Comparison of ENCODE assay signal across 7 mouse cellular contexts in the genomic region with DNA sequence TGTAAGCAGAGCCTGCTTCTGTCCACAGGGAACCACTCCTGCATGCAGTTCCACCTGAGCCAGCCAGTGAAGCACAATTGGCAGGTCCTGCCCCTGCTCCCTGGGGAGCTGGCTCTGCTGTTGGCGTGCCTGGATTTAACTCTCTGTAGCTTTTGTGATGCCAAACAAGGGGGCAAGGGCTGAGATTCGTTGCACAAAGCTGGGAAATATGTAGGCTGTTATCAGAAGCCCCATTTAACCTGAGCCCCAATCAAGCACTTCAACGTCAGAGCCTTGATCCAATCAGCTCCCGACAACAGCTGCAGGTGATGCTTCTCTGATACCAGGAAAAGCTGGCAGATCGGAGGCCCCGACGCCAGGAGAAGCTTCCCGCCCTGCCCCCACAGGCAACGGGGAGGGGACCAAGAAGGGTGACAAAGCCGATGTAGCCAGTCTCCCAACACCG. TPM values are rescaled to one million over a fixed set of nuclear protein-coding genes. Genes with fewer than 3 reads are reported as not detected.
DNase-seq lines count a peak whose midpoint lies in the region; ATAC-seq and TF ChIP-seq lines count a peak whose summit lies in the region.

No protein-coding gene starts in this region.

- peak; percentile 68 to 75 for DNase-seq in cerebellum, adult 18-20 months
- DNase-seq in embryonic facial prominence, embryonic 10.5 days (ENCODE audit: low spot score) = peak; percentile 26
- peak; percentile 86 for DNase-seq in midbrain, postnatal 0 days (ENCODE audit: low spot score)
- DNase-seq in spleen, postnatal 10 days (ENCODE audit: low spot score in 2 of 2) = no peak
- no peak for DNase-seq in kidney, adult 8-10 months
- no peak for DNase-seq in heart, adult 11 months

- 0 out of 2 replicates have a peak overlapping the region, but pooled peaks have one; percentile 14 for H3K27ac ChIP-seq in embryonic facial prominence, embryonic 10.5 days (replicated peaks)
- H3K27ac ChIP-seq in hindbrain, embryonic 16.5 days (ENCODE audit: low read depth, low read length) = peak overlapping the region; percentile 78
- H3K27ac ChIP-seq in midbrain, postnatal 0 days (ENCODE audit: low read depth, low read length) = peak overlapping the region; percentile 77

- peak; percentile 77 for ATAC-seq in hindbrain, embryonic 16.5 days
- ATAC-seq in midbrain, postnatal 0 days (ENCODE audit: low FRiP score) = peak; percentile 66

- H3K9ac ChIP-seq in hindbrain, embryonic 16.5 days (ENCODE audit: low read depth, low read length) = peak overlapping the region; percentile 63
- H3K9ac ChIP-seq in midbrain, postnatal 0 days (replicated peaks; ENCODE audit: low read length, poor library complexity, severe bottlenecking) = peak overlapping the region; percentile 78

- peak overlapping the region; percentile 90 for H3K4me2 ChIP-seq in hindbrain, embryonic 16.5 days (ENCODE audit: low read length)
- H3K4me2 ChIP-seq in midbrain, postnatal 0 days (ENCODE audit: low read depth, low read length, poor library complexity, severe bottlenecking) = peak overlapping the region; percentile 96

- no peak for TF ChIP-seq CTCF in midbrain, postnatal 0 days (IDR thresholded peaks at IDR 0.05)

- H3K4me1 ChIP-seq in embryonic facial prominence, embryonic 10.5 days = peaks cover 41% of the 10 kb centered on the region
- peaks cover 33% of the 10 kb centered on the region for H3K4me1 ChIP-seq in hindbrain, embryonic 16.5 days (ENCODE audit: control insufficient read depth, insufficient read depth, low read depth, low read length)
- peaks cover 18% of the 10 kb centered on the region; the same call in 1 of the 2 replicates for H3K4me1 ChIP-seq in midbrain, postnatal 0 days (ENCODE audit: insufficient read depth, low read length)

- H3K27me3 ChIP-seq in embryonic facial prominence, embryonic 10.5 days (replicated peaks; ENCODE audit: low read depth, poor library complexity, severe bottlenecking) = peaks cover 86% of the 10 kb centered on the region
- H3K27me3 ChIP-seq in hindbrain, embryonic 16.5 days (replicated peaks; ENCODE audit: control insufficient read depth, insufficient read depth, low read length) = no peaks in the 10 kb centered on the region
- no peaks in the 10 kb centered on the region for H3K27me3 ChIP-seq in midbrain, postnatal 0 days (ENCODE audit: insufficient read depth, low read length)

- H3K36me3 ChIP-seq in embryonic facial prominence, embryonic 10.5 days (replicated peaks) = no peaks in the 10 kb centered on the region
- no peaks in the 10 kb centered on the region for H3K36me3 ChIP-seq in hindbrain, embryonic 16.5 days (ENCODE audit: control insufficient read depth, insufficient read depth, low read length)
- no peaks in the 10 kb centered on the region for H3K36me3 ChIP-seq in midbrain, postnatal 0 days (ENCODE audit: insufficient read depth, low read length)

- 2% methylated on average over 11 of the region's 11 CpGs for WGBS in embryonic facial prominence, embryonic 10.5 days
- under 1% methylated on average over 11 of the region's 11 CpGs for WGBS in hindbrain, embryonic 16.5 days
- 0% methylated on average over 11 of the region's 11 CpGs for WGBS in midbrain, postnatal 0 days

- H3K9me3 ChIP-seq in embryonic facial prominence, embryonic 10.5 days = no peaks in the 10 kb centered on the region
- no peaks in the 10 kb centered on the region for H3K9me3 ChIP-seq in hindbrain, embryonic 16.5 days (ENCODE audit: control insufficient read depth, low read length)
- no peaks in the 10 kb centered on the region for H3K9me3 ChIP-seq in midbrain, postnatal 0 days (ENCODE audit: low read length)

- H3K4me3 ChIP-seq in embryonic facial prominence, embryonic 10.5 days = peak overlapping the region; percentile 38
- peak overlapping the region; percentile 48 for H3K4me3 ChIP-seq in hindbrain, embryonic 16.5 days (ENCODE audit: low read length)
- H3K4me3 ChIP-seq in midbrain, postnatal 0 days (ENCODE audit: low read depth, low read length) = peak overlapping the region; percentile 68

RNA-seq across cellular contexts. Expression of a gene that starts 2.5 kb away (rescaled TPM):
- polyA plus RNA-seq in embryonic facial prominence, embryonic 10.5 days (2016; fragmentation: Nextera tagmentation; extraction: Ambion mirVana) = 5.2 and 6.4 TPM in 2 replicates
- 36.1 and 40.0 TPM in 2 replicates for polyA plus RNA-seq in hindbrain, embryonic 16.5 days (2015; fragmentation: Nextera tagmentation; extraction: Ambion mirVana)
- total RNA-seq in midbrain, postnatal 0 days (2014; rRNA removed) = 59.2 and 66.7 TPM in 2 replicates
- polyA plus RNA-seq in midbrain, postnatal 0 days (2015; fragmentation: Nextera tagmentation; extraction: Ambion mirVana) = 28.6 and 32.7 TPM in 2 replicates

Comparison
In these comparisons a context has a peak if more than half of its experiments do, and no peak if none do; other contexts are left out.
1. DNase-seq: peak in cerebellum, adult 18-20 months (2 of 2), embryonic facial prominence, embryonic 10.5 days (single experiment) and midbrain, postnatal 0 days (single experiment); none in spleen, postnatal 10 days (0 of 2), kidney, adult 8-10 months (0 of 2) and heart, adult 11 months (single experiment).
2. H3K27ac ChIP-seq: peak in every context shown above with its lines; median percentile 78 in hindbrain, embryonic 16.5 days; 77 in midbrain, postnatal 0 days; 14 in embryonic facial prominence, embryonic 10.5 days.
3. Peak in every context shown above with its lines, with median percentiles within 50 percentile points of each other: H3K4me3 ChIP-seq.